Mouse (Mus musculus) kidney, postnatal 10 days (tissue): ENCODE results near the gene Mcub.

ENCODE experiments used
- DNase-seq: peaks from one replicate; pipeline ENCODE4 v3.0.0; 2021; ENCODE audit warnings: mixed read lengths

The Mcub gene

DNA sequence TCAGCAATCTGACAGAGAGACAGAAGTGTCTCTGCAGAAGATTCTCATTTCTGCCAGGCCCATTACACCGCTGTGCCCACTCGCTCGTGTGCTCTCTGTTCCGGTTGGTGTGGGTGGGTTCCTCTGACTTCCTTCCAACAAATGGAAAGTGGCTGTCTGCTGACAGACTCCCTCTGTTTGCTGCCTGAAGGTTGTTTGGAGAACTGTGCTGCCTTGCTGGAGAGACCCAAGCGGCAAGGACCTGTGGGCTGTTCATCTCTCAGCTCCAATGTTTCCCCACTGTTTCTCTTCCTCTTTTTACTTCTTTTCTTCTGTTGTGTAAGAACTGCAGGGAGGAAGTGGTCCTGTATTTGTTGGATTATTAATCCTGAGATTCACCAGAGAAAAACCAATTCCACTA is 21.6 kb downstream of the Mcub start:
- DNase-seq = no peak

DNA sequence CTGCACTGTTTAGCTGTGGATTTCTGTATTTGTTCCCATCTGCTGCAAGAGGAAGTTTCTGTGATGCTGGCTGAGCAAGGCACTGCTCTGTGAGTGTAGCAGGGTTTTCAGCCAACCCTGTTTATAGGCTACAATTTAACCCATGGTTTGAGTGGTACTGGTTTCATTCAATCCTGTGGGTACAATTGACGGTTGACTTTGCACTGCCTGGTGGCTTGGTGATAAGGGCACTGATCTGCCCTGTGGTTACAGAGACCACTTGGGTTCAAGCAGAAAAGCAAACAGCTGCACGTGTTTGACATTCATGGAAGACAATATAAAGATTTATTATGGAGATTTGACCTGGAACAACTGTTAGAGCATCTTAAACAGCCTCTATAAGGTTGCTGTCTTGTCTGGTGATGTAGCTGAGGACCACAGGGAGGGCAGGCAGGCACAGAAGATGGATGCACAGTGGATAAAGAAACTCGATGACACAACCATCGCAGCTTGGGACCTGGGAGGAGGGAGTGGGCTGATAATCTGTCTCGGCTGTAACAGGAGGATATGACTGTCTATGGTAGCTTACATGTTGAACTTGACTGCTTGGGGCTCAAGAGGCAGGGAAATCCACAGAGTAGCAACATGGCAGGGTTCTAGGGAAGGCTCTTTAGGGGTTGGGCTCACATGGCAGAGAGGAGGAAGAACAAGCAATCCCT is 23.6 kb downstream of the Mcub start:
- DNase-seq = no peak

DNA sequence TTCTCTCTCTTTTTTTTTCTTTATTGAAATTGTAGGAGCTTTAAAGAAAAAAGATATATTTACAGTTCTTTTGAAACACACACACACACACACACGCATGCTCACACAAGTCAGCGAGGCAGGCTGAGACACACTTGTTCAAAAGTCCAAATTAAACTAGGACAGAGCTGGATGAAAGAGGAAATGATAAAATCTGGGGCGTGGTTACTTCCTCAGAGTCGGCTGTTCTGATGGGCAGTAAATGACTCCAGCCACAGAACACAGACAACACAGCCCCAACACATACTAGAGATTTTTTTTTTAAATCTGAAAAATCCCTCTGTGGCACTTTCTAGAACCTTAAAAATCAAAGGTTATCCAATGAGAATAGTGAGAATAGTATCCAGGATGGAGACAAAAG is 26.2 kb downstream of the Mcub start:
- DNase-seq = no peak

DNA sequence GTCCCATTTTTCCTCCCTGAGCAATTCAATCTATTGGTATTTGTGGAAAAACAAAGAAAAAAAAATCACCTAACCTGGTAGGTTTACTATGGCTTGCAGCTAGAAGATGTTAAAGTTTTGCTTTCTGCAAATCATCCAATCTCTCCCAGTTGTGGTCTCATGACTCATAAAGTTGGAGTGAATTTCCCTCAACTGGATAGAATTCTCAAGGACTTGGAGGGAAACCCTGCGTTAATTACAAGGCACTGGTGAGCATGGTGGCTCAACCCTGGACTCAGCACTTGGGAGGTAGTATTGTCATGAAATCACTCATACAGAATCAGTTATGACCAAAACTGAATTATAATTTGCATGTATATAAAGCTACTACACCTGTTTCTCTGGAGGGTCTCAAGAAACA is 28.7 kb downstream of the Mcub start:
- DNase-seq = no peak

DNA sequence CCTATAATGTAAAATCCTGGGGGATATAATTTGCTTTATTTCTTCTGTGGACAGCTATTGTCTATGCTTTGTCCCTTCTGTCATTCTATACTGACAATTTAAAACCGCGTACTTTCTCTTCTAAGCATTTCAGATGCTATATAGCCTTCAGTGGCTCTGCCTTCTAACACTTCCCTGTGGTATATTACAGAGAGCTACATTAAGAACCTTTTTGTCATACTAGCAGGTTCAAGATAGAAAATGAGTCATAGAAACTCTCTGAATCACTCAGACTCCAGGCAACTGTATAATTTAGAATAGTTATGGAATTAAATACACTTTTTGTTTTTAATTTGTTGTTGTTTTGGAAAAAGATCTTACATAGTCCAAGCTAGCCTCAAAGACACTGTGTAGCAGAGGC is 29.2 kb downstream of the Mcub start:
- DNase-seq = no peak

- DNase-seq = no peak
These were observed 30.9 kb downstream of the Mcub start for GRCm38 (mm10) chr3:129939058-129939457.

DNA sequence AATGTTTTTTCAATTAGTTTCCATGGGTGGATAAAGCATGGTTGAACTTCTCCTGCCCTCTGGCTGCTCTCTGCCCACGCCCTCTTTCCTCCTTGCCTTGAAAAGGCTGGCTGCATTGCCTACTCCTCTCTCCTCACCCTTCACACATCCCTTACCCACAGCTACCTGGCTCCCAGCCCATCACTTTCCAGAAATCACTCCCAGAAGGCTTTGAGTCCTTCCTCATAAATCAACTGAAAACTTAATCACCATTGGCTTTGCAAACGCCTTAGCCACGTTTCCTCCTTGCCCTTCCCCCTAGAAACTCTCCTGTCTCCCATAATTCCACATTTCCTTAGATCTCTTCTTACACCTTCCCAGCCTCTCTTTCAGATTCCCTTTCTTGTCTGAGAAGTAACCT is 32.2 kb downstream of the Mcub start:
- DNase-seq = peak; percentile 16

DNA sequence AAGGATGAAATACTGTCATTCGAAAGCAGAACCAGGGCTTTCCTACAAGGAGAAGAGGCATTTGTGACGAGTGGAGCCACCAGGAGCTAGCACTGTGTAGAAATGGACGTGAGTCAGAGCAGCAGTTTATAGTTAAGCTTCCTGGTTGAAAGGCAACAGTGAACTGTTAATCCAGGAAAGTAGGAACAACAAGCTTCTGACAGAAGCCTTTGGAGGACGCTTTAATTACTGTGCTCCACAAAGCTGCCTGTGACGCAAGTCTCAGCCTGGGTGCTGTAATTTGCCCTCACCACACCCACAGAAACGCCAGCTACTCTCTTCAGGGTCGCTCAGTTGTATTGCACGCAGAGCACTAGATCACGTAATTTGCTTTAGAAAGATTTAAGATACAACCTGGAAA is 33.4 kb downstream of the Mcub start:
- DNase-seq = no peak

DNA sequence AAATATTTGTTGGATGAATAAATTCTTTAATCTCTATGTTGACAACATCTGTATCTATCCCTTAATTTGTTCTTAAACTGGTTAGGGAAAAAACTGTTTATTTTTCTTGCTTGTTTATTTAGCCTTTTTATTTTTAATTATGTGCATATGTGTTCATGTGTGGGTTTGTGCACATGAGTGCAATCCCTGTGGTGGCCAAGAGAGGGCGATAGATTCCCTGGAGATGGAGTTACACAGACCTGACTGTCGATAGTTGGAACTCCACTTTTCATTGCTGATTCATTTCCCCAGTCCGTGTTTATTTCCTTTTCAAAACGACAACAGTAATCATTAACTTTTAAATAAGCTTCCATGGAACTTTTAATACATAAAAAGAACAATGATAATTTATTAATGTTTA is 37.6 kb downstream of the Mcub start:
- DNase-seq = peak; percentile 26

GRCm38 (mm10) chr3:129930213-129930778 is 39.7 kb downstream of the Mcub start:
- DNase-seq = no peak

GRCm38 (mm10) chr3:129925861-129926260 is 44.1 kb downstream of the Mcub start:
- no peak for DNase-seq

- DNase-seq = no peak
These were observed 46.4 kb downstream of the Mcub start for GRCm38 (mm10) chr3:129923581-129923980.

DNA sequence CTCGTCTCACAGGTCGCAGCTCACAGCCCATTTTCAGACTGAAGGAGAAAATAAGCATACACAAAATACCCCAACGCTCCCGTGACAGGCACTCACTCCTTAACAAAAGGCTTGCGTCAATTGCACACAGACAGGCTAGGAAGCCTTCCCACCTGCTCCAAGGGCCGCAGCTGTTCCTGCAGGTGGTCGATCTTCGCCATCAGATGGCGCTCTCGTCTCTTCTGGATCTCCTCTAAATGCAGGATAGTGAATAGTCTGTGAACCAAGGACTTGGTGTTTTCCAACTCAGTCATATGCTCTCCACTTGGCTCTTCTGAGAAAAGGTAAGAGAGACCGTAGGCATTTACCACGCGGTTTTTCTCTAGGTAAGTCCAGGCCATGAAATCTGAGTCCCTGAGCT is 51.6 kb downstream of the Mcub start:
- DNase-seq = peak; percentile 81

DNA sequence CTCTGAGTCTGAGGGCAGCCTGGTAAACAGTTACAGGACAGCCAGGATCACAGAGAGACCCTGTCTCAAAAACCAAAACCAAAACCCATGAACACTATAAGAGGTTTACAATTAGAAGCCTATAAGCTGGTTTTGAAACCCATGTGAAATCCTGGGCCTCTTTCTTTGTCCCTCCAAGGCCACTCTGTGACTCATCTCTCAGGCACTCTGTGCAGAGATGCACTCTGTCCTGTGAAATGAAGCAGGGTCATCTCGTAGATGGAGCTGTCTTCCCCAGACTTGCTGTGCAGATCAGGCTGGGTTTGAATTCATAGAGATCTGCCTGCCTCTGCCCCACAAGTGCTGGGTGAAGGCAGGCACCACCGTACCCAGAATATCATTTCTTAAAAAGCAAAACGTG is 52.6 kb downstream of the Mcub start:
- DNase-seq = no peak

GRCm38 (mm10) chr3:129913241-129913640 is 56.8 kb downstream of the Mcub start:
- DNase-seq = no peak

DNA sequence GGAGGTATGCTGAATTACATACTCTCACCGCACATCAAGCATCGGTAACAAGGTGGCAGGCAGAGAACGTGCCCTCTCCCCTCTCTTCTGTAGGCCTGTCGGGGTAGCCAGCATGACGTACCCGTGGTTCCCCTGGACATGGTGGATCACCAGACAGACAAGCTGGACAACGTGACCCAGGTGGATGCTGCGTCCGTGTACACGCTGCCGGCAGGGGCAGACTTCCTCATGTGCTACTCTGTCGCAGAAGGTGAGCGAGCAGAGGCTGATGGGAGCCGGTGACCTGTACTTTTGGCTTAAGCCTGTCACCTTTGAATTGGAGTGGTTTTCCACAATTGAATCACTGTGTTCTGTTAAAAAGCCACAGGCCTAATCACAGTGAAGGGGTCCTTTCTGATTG is 58.0 kb downstream of the Mcub start:
- no peak for DNase-seq

GRCm38 (mm10) chr3:129904381-129905132 is 65.4 kb downstream of the Mcub start:
- DNase-seq = no peak

DNA sequence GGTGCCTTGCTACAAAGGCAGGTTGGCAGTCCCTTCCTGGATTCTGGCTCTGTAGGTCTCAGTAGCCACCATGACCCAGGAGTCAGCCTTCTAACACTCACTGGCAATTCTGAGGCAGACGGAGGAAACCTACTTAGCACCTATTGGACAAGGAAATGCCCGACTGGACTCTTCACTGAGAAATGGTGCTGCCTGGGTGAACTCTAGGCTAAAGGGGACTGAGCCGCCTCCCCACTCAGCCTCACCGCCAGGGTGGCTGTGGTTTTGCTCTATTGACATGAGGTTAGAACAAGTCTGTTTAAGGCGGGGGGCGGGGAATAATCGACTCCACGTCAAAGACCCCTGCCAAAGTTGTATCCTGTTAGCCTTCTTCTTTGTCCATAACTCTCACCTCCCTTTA is 66.1 kb downstream of the Mcub start:
- no peak for DNase-seq

GRCm38 (mm10) chr3:129903369-129903768 is 66.6 kb downstream of the Mcub start:
- DNase-seq = no peak

- peak; percentile 95 for DNase-seq
These were observed 68.7 kb downstream of the Mcub start, which contains the start of gene Casp6 for GRCm38 (mm10) chr3:129901271-129901809. Casp6 (plus strand) TSS chr3:129901425.

DNA sequence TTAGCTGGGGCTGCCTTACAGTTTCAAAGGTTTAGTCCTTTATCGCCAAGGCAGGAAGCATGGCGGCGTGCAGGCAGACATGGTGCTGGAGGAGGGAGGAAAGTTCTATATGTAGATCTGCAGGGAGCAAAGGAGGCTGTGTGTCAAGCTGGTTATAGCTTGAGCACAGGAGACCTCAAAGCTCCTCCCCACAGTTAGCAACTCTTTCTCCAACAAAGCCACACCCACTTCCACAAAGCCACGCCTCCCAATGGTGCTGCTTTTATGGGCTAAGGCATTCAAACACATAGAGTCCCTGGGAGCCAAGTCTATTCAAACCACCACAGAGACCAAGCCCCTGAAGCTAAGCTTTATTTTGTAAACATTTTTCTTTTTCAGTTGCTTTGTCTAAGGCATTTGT is 71.1 kb downstream of the Mcub start:
- DNase-seq = no peak

DNA sequence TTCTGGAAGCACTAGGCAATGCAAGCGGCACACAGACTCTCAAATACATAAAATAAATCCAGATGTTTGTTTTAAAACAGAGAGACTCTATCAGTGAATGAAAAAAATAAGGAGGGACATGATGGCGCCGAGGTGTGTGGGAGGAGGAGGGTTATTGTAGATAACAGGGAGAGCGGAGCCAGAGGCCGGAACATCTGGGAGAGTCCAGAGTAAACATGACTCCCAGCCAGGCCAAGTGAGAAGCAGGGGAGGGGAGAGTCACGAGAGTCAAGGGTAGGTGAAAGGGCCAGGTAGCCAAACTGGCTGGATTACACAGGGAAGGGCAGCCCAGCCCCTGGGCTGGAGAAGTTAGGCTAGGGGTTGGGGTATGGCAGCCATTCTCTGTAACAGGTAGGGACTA is 73.4 kb downstream of the Mcub start:
- DNase-seq = no peak

GRCm38 (mm10) chr3:129893143-129893542 is 76.9 kb downstream of the Mcub start:
- no peak for DNase-seq

DNA sequence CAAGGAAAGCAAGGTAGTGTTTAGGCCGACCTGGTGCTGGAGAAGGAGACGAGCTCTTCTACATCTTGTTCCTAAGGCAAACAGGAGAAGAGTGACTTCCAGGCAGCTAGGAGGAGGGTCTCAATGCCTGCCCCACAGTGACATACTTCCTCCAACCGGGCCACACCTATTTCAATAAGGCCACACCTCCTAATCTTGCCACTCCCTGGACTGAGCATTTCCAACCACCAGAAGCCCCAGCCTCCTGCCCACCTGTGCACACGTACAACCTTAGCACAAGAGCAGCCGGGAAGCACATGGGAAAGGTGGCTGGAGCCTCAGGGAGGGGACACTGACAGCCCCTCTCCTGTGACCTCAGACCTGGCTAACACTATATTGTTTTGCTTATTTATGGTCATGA is 78.0 kb downstream of the Mcub start:
- no peak for DNase-seq
